Mouse (Mus musculus): ENCODE measurements around the gene Tenm4. TPM values are rescaled to one million over a fixed set of nuclear protein-coding genes. Genes with fewer than 3 reads are reported as not detected.

Gene Tenm4
- polyA plus RNA-seq, 1 experiment from 2014 or later, result 49.7 TPM

DNA sequence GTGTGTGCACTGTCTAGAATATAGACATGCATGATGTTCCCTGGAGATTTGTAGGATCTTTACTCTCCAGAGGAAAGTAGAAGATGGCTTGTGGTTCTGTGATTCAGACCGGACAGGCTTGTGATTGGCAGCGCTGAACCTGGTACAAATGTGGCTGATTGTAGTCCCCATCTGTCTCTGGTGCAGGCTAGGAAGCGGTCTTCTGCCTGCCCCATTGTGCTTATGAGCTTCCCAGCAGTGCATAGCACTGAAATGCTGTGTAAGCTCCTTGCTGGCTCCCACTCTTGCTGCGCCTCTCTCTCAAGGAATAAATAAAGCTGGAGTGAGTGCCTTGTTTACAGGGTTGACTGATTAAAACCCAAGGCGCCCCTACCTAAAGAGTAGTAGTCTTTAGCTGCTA, 49.6 kb downstream of the Tenm4 start:
- ATAC-seq (ENCODE audit: low FRiP score), result no peak
- no peak overlapping the region for H3K4me2 ChIP-seq
- no peak overlapping the region for H3K27ac ChIP-seq (replicated peaks)
- H3K4me3 ChIP-seq (replicated peaks), result no peak overlapping the region
- 80% methylated on average over 5 of the region's 5 CpGs for WGBS
- no peaks in the 10 kb centered on the region for H3K9me3 ChIP-seq (replicated peaks)
- H3K4me1 ChIP-seq, result no peaks in the 10 kb centered on the region
- H3K27me3 ChIP-seq (replicated peaks), result no peaks in the 10 kb centered on the region
- no peaks in the 10 kb centered on the region for H3K36me3 ChIP-seq
- no peak overlapping the region for H3K9ac ChIP-seq (replicated peaks)

DNA sequence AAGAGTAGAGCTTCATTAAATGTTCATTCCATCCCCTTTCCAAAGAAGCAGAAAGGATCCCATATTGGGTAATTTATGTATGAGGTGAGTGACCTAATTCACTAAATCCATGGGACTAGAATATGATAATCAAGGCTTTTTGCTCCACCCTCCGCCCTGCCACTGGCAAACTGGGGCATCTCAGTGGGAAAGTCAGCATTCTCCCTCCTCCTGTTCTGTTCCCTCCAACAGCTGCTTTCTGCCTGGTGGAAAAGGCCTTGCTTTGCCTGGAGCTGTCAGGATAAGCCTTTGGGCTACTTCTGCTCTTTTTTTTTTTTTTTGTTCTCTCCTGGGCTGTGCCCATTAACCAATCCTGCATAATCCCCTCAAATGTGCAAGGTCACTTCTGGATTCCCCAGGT, 51.5 kb downstream of the Tenm4 start:
- Histone ChIP-seq H3K27ac (replicated peaks) (no peak overlapping the region), H3K27me3 (replicated peaks) (no peaks in the 10 kb centered on the region), H3K9ac (replicated peaks) (no peak overlapping the region), H3K4me3 (replicated peaks) (no peak overlapping the region), H3K4me1 (no peaks in the 10 kb centered on the region), H3K9me3 (replicated peaks) (no peaks in the 10 kb centered on the region), H3K4me2 (no peak overlapping the region), H3K36me3 (no peaks in the 10 kb centered on the region)
- ATAC-seq (ENCODE audit: low FRiP score), result no peak
- 90% methylated on average over 1 of the region's 1 CpGs for WGBS

DNA sequence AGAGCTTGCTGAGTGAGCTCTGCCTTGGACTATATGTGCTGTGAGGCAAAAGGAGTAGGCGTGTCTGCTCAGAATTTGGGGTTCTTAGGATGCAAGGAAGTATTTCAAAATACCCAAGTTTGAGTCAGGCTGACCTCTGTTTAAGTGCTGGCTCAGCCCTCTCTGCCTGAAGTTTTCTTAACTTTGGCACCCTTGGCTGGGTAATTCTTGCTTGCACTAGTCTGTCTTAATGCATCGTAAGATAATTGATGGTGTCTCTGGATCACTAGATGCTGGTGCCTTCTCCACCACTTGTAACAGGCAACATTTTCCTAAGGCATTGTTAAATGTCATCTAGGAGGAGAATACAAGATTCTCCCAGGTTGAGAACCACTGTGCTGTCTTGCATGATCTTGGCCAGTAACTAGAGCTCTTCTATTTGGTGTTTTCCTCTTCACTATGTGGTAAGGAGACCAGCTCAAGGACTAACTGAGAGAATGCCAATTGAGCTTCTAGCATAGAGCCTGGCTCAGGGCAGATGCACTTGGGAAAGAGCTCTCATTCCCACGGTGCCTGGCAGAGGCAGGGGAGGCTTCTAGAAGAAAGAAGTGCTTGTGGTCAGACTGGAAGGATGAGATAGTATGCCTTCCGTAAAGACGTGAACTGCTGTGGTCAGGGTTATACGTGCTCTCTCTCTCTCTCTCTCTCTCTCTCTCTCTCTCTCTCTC, 57.7 kb downstream of the Tenm4 start:
- no peak overlapping the region for H3K4me3 ChIP-seq (replicated peaks)
- H3K9ac ChIP-seq (replicated peaks), result no peak overlapping the region
- ATAC-seq (ENCODE audit: low FRiP score), result no peak
- no peak overlapping the region for H3K4me2 ChIP-seq
- no peaks in the 10 kb centered on the region for H3K27me3 ChIP-seq (replicated peaks)
- WGBS, result 80% methylated on average over 6 of the region's 6 CpGs
- H3K9me3 ChIP-seq (replicated peaks), result no peaks in the 10 kb centered on the region
- H3K4me1 ChIP-seq, result peaks cover 16% of the 10 kb centered on the region
- no peaks in the 10 kb centered on the region for H3K36me3 ChIP-seq
- H3K27ac ChIP-seq (replicated peaks), result no peak overlapping the region

DNA sequence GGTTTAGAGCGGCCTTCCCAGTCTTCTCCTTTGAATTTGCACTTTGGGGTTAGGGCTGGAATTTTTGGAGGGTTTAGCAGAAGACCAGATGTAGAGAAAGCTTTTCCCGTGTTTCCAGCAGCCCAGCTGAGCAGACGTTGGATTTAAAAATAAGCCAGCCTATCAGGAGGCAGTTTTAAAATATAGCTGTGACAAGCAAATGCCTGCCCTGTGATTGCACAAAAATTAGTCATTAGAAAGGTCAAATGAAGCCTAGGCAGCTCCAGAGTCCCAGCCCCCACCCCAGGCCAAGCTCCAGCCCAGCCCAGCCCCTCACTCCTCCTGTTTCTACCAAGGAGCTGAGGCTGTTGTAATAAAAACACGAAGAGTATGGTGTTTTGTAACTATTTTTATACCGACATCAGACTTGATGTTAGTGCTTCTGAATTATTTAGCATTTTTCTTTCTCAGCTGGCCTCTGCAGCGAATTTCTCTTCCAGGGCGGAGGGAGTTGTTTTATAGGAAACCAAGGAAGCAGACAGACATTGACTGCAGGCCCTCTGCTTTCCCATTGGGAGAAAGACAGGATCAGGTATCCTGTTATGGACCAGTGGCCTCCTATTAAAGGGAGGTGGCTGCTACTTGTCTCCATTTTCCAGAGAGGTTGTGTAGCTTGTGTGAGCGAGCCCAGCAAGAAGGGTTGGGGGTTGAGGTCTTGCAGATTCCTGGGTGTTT, 59.1 kb downstream of the Tenm4 start:
- Histone ChIP-seq H3K27me3 (replicated peaks) (no peaks in the 10 kb centered on the region), H3K4me3 (replicated peaks) (no peak overlapping the region), H3K4me1 (peaks cover 16% of the 10 kb centered on the region), H3K9ac (replicated peaks) (no peak overlapping the region), H3K4me2 (no peak overlapping the region), H3K36me3 (no peaks in the 10 kb centered on the region), H3K9me3 (replicated peaks) (no peaks in the 10 kb centered on the region), H3K27ac (replicated peaks) (0 out of 2 replicates have a peak overlapping the region, but pooled peaks have one; percentile 28)
- WGBS, result 68% methylated on average over 8 of the region's 8 CpGs
- ATAC-seq (ENCODE audit: low FRiP score), result no peak

DNA sequence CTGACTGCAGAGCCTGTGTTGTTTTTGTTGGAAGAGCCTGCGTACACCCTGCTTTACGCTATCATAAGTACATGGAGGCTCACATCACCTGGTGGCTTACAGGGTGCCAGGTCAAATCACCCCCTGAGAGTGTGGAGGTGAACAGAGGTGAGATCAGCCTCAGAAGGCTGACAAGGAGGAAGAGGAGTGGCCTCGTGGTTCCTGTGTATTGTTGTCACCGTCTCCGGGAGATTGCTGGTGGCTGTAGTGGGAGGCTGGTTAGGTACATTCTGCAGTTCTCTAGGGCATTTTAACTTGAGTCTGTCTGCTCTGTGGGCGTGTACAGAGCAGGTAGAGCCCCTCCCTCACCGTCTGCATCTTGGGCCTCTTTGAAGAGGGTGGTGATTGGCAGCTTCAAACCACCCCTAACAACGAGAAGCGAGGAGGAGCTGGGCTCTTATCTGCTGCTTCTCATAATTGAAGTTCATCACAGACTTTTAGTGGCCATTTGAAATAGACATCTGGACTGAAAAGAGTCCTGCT, 59.7 kb downstream of the Tenm4 start:
- Histone ChIP-seq H3K9ac (replicated peaks) (no peak overlapping the region), H3K27me3 (replicated peaks) (no peaks in the 10 kb centered on the region), H3K9me3 (replicated peaks) (no peaks in the 10 kb centered on the region), H3K36me3 (no peaks in the 10 kb centered on the region), H3K27ac (replicated peaks) (0 out of 2 replicates have a peak overlapping the region, but pooled peaks have one; percentile 28), H3K4me2 (no peak overlapping the region), H3K4me3 (replicated peaks) (no peak overlapping the region), H3K4me1 (peaks cover 16% of the 10 kb centered on the region)
- WGBS, result 50% methylated on average over 9 of the region's 9 CpGs
- no peak for ATAC-seq (ENCODE audit: low FRiP score)

DNA sequence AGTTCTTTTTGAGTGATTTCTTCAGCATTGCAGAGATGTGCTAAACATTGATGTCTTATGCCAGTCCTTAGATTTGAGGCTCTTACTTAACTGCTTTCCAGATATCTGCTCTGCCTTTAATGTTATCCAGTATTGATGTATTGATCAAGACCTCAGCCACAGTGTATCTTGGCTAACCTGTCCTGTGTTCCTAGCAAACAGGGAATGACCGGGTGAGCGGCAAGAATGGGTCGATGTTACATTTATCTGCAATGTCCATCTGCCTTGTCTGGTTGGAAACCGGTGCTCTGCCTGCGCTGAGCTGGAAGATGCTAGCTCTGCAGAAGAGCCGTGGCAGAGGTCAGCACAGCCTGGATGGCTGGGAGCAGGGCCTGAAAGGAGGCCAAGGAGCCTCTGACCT, 64.8 kb downstream of the Tenm4 start:
- no peak for ATAC-seq (ENCODE audit: low FRiP score)

DNA sequence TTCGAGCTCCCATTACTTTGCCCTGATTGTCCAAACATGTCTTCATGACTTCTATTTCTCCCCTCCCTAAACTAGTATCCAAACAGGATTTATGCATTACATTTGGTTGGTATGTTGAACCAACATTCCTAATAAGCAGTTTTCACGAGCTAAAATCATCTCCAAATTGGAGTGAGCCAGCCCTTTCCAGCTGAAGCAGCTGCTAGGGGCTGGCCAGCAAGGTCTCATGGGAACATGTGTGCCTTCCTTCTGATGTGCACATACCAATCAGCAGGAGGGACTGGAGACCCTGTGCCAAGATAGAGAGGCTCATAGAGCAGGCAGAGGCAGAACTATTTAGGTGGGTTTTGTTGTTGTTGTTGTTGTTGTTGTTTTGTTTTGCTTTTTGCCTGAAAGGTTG, 69.6 kb downstream of the Tenm4 start:
- WGBS, result 53% methylated on average over 2 of the region's 2 CpGs
- Histone ChIP-seq H3K9me3 (replicated peaks) (no peaks in the 10 kb centered on the region), H3K36me3 (no peaks in the 10 kb centered on the region), H3K27me3 (replicated peaks) (no peaks in the 10 kb centered on the region), H3K4me3 (replicated peaks) (no peak overlapping the region), H3K27ac (replicated peaks) (no peak overlapping the region), H3K9ac (replicated peaks) (no peak overlapping the region), H3K4me1 (0 out of 2 replicates have a peak, but pooled peaks cover 12% of the 10 kb centered on the region), H3K4me2 (no peak overlapping the region)
- no peak for ATAC-seq (ENCODE audit: low FRiP score)

More for the DNA sequence above, 64.8 kb downstream of the Tenm4 start:
- H3K36me3 ChIP-seq, result no peaks in the 10 kb centered on the region
- 90% methylated on average over 6 of the region's 6 CpGs for WGBS
- peaks cover 8% of the 10 kb centered on the region for H3K4me1 ChIP-seq
- H3K9ac ChIP-seq (replicated peaks), result no peak overlapping the region
- H3K9me3 ChIP-seq (replicated peaks), result no peaks in the 10 kb centered on the region
- H3K27ac ChIP-seq (replicated peaks), result no peak overlapping the region
- no peak overlapping the region for H3K4me3 ChIP-seq (replicated peaks)
- H3K27me3 ChIP-seq (replicated peaks), result no peaks in the 10 kb centered on the region
- H3K4me2 ChIP-seq, result no peak overlapping the region

DNA sequence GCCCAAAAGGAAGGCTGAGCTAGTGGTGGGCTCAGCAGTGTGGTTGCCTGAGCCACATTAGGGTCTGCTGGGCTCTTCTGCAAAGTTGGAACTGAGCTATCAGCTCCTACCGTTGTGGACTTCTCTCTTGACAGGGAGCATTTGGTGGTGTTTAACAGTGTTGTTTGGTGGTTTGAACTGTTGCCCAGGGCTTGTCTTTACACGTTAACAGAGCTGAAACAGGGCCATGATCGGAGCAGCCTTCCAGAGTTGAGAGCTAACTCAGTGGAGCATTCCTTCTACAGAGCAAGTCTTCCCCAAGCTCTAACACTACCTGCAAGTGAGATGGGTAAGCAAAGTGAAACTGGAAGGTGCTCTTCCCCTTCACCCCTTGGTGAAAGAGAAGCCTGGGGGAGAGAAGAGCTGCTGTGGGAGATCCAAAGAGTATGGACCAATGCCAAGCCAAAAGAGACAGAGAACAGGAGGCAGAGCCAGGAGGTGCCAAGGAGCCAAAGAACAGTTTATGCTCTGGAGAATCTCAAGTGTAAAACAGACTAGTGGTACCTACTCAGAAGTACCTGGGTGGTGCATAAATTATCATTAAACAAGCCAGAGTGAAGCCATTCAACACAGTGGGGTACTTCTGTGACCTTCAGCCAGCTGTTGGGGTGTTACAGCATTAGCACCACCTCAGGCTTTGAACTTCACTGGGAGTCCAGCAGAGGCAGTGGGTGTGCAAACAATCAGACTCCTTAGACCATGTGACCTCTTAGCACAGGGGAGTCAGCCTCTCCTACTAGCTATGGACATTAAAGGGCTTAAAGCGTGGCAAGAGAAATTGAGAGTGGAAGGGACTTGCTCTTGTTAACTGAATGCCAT, 71.5 kb downstream of the Tenm4 start:
- Histone ChIP-seq H3K4me3 (replicated peaks) (no peak overlapping the region), H3K4me2 (no peak overlapping the region), H3K4me1 (0 out of 2 replicates have a peak, but pooled peaks cover 12% of the 10 kb centered on the region), H3K9ac (replicated peaks) (no peak overlapping the region), H3K27ac (replicated peaks) (no peak overlapping the region), H3K27me3 (replicated peaks) (no peaks in the 10 kb centered on the region), H3K9me3 (replicated peaks) (no peaks in the 10 kb centered on the region), H3K36me3 (no peaks in the 10 kb centered on the region)
- ATAC-seq (ENCODE audit: low FRiP score), result no peak
- WGBS, result 82% methylated on average over 4 of the region's 4 CpGs

DNA sequence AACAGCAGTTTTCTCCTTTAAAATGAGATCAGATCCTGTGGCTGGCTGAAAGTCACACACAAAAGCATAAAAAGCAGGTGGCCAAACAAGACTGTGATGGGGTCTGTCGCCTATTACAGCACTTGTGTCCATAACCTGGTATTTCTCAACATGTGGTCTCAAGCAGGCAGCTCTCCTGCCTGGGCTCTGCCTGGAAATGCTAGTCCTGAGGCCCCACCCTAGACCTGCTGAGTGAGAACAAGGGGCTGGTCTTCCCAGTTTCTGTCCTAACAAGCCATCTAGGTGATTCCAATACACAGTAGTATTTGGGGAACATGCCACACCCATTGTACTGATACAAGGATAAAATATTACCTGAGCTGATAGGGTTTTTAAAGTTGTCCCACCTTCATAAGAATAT, 73.8 kb downstream of the Tenm4 start:
- no peaks in the 10 kb centered on the region for H3K27me3 ChIP-seq (replicated peaks)
- no peak overlapping the region for H3K27ac ChIP-seq (replicated peaks)
- no peak overlapping the region for H3K9ac ChIP-seq (replicated peaks)
- 0 out of 2 replicates have a peak, but pooled peaks cover 12% of the 10 kb centered on the region for H3K4me1 ChIP-seq
- WGBS, result 80% methylated on average over 1 of the region's 1 CpGs
- H3K36me3 ChIP-seq, result no peaks in the 10 kb centered on the region
- H3K4me2 ChIP-seq, result no peak overlapping the region
- no peaks in the 10 kb centered on the region for H3K9me3 ChIP-seq (replicated peaks)
- no peak overlapping the region for H3K4me3 ChIP-seq (replicated peaks)
- ATAC-seq (ENCODE audit: low FRiP score), result no peak

DNA sequence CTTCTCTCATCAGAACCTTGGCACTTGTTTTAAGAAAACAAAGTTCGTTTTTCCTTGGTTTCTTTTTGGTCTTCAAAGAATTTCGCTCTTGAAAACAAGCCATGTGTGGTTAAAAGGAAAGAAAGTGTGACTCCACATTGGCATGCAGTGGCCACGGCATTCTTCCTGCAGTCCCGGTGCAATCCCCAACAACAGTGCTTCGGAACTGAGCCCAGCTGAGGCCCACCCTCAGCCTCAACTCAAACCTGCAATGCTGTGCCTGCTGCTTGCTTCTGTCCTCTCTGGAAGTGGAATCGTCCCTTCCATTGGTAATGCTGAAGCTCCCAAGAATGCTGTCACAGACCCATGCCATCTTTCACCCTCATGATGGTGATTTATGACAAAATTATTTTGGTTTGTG, 88.6 kb downstream of the Tenm4 start:
- Histone ChIP-seq H3K9ac (replicated peaks) (no peak overlapping the region), H3K36me3 (no peaks in the 10 kb centered on the region), H3K27ac (replicated peaks) (no peak overlapping the region), H3K4me1 (0 out of 2 replicates have a peak, but pooled peaks cover 2% of the 10 kb centered on the region), H3K27me3 (replicated peaks) (no peaks in the 10 kb centered on the region), H3K4me2 (no peak overlapping the region), H3K9me3 (replicated peaks) (no peaks in the 10 kb centered on the region), H3K4me3 (replicated peaks) (no peak overlapping the region)
- 81% methylated on average over 6 of the region's 6 CpGs for WGBS
- ATAC-seq (ENCODE audit: low FRiP score), result no peak

DNA sequence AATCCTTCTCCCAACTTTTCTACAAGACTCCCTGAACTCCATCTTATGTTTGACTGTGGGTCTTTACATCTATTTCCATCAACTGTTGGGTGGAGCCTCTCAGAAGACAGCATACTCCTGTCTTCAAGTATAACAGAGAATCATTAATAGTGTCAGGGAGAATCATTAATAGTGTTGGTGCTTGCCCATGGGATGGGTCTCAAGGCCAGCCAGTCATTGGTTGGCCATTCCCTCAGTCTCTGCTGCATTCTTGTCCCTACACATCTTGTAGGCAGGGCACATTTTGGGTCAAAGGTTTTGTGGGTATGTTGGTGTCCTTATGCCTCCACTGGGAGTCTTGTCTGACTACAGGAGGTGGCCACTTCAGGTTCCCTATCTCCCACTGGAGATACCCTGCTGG, 91.1 kb downstream of the Tenm4 start:
- no peaks in the 10 kb centered on the region for H3K9me3 ChIP-seq (replicated peaks)
- H3K9ac ChIP-seq (replicated peaks), result no peak overlapping the region
- no peak for ATAC-seq (ENCODE audit: low FRiP score)

More for the DNA sequence above, 91.1 kb downstream of the Tenm4 start:
- no peaks in the 10 kb centered on the region for H3K36me3 ChIP-seq
- H3K4me3 ChIP-seq (replicated peaks), result no peak overlapping the region
- no peak overlapping the region for H3K4me2 ChIP-seq
- peaks cover 9% of the 10 kb centered on the region for H3K4me1 ChIP-seq
- H3K27ac ChIP-seq (replicated peaks), result no peak overlapping the region
- H3K27me3 ChIP-seq (replicated peaks), result no peaks in the 10 kb centered on the region

Data from neural tube, embryonic 15.5 days (tissue).